Mouse (Mus musculus) retina, postnatal 7 days (tissue): ENCODE results near the gene Lmf2.
A peak's percentile ranks its signal among the peaks of the same experiment; 100 is the strongest.

Experiments
- DNase-seq: peaks from one replicate; pipeline ENCODE4 v3.0.0-alpha.2; 2012; ENCODE audit warnings: low read depth, low spot score

Gene Lmf2

GRCm38 (mm10) chr15:89372536-89372935 lies 17.1 kb upstream of the Lmf2 start:
- DNase-seq = no peak

GRCm38 (mm10) chr15:89372068-89372467 lies 16.6 kb upstream of the Lmf2 start:
- no peak for DNase-seq

GRCm38 (mm10) chr15:89365141-89365551 lies 9.7 kb upstream of the Lmf2 start:
- no peak for DNase-seq

GRCm38 (mm10) chr15:89363051-89363450 lies 7.6 kb upstream of the Lmf2 start:
- no peak for DNase-seq

- no peak for DNase-seq
Measured at GRCm38 (mm10) chr15:89358784-89359183, 3.3 kb upstream of the Lmf2 start.

GRCm38 (mm10) chr15:89356372-89356771 lies 913 bp upstream of the Lmf2 start:
- DNase-seq = no peak

GRCm38 (mm10) chr15:89354455-89354854 lies 1.0 kb downstream of the Lmf2 start:
- DNase-seq = no peak

- DNase-seq = no peak
Measured at GRCm38 (mm10) chr15:89353837-89354236, 1.6 kb downstream of the Lmf2 start.

- DNase-seq = no peak
Measured at GRCm38 (mm10) chr15:89352795-89353194, 2.7 kb downstream of the Lmf2 start.

GRCm38 (mm10) chr15:89352054-89352453 lies 3.4 kb downstream of the Lmf2 start:
- DNase-seq = no peak

GRCm38 (mm10) chr15:89351302-89351701 lies 4.2 kb downstream of the Lmf2 start:
- no peak for DNase-seq

- DNase-seq = no peak
Measured at GRCm38 (mm10) chr15:89350447-89350846, 5.0 kb downstream of the Lmf2 start.

GRCm38 (mm10) chr15:89343325-89343724 lies 12.1 kb downstream of the Lmf2 start:
- no peak for DNase-seq

- DNase-seq = no peak
Measured at GRCm38 (mm10) chr15:89341678-89342077, 13.8 kb downstream of the Lmf2 start.

- DNase-seq = no peak
Measured at GRCm38 (mm10) chr15:89340136-89340535, 15.3 kb downstream of the Lmf2 start.

- no peak for DNase-seq
Measured at GRCm38 (mm10) chr15:89339696-89340095, 15.8 kb downstream of the Lmf2 start.

- no peak for DNase-seq
Measured at GRCm38 (mm10) chr15:89336422-89336821, 19.0 kb downstream of the Lmf2 start.

GRCm38 (mm10) chr15:89334774-89335537 lies 20.5 kb downstream of the Lmf2 start:
- peak; percentile 23 for DNase-seq

GRCm38 (mm10) chr15:89334271-89334670 lies 21.2 kb downstream of the Lmf2 start, which contains the start of gene Miox:
Gene Miox, plus strand, starts transcription at chr15:89334398.
- no peak for DNase-seq

- no peak for DNase-seq
Measured at GRCm38 (mm10) chr15:89326441-89326840, 29.0 kb downstream of the Lmf2 start.

GRCm38 (mm10) chr15:89323656-89324055 lies 31.8 kb downstream of the Lmf2 start:
- DNase-seq = no peak

GRCm38 (mm10) chr15:89322670-89323522 lies 32.6 kb downstream of the Lmf2 start, which contains the start of gene Adm2:
Gene Adm2, plus strand, starts transcription at chr15:89322720.
- DNase-seq = no peak

- no peak for DNase-seq
Measured at GRCm38 (mm10) chr15:89321264-89321663, 34.2 kb downstream of the Lmf2 start.
